Mouse (Mus musculus): ENCODE measurements at regions not wholly inside any gene's neighbourhood (a gene's known extent, or its start where the extent isn't known, plus 50 kb on each side); places are given as distances from the start of the nearest gene placed in this dataset.

- Histone ChIP-seq H3K9me3 (ENCODE audit: control insufficient read depth, low read length) (no peaks in the 10 kb centered on the region), H3K27ac (no peak overlapping the region), H3K4me2 (ENCODE audit: low read depth) (no peak overlapping the region), H3K4me3 (ENCODE audit: insufficient read depth in 1 of 2, low read depth in 2 of 2, low read length in 2 of 2) (no peak overlapping the region), H3K27me3 (ENCODE audit: control insufficient read depth, insufficient read depth, low read length) (no peaks in the 10 kb centered on the region), H3K9ac (replicated peaks) (no peak overlapping the region), H3K4me1 (replicated peaks; ENCODE audit: control insufficient read depth in 2 of 2, insufficient read depth in 2 of 2, low read length in 1 of 2) (no peaks in the 10 kb centered on the region), H3K36me3 (replicated peaks; ENCODE audit: control insufficient read depth, insufficient read depth, low read depth) (no peaks in the 10 kb centered on the region)
- ATAC-seq (ENCODE audit: insufficient read depth): no peak
- WGBS (ENCODE audit: insufficient replicate concordance): 41% methylated on average over 3 of the region's 3 CpGs
- no peak for DNase-seq (ENCODE audit: low read depth in 3 of 3, low spot score in 3 of 3)
- TF ChIP-seq EP300 (IDR thresholded peaks at IDR 0.05; ENCODE audit: low read depth) (no peak), CTCF (IDR thresholded peaks at IDR 0.05; ENCODE audit: low read depth) (no peak)
Measured at GRCm38 (mm10) chr13:57353976-57354375, 458.2 kb upstream of the Trpc7 start.

- TF ChIP-seq CTCF (IDR thresholded peaks at IDR 0.05; ENCODE audit: low read depth) (no peak), EP300 (IDR thresholded peaks at IDR 0.05; ENCODE audit: low read depth) (no peak)
- ATAC-seq (ENCODE audit: insufficient read depth): no peak
- no peaks in the 10 kb centered on the region for H3K4me1 ChIP-seq (replicated peaks; ENCODE audit: control insufficient read depth in 2 of 2, insufficient read depth in 2 of 2, low read length in 1 of 2)
- no peak overlapping the region for H3K4me2 ChIP-seq (ENCODE audit: low read depth)
- no peaks in the 10 kb centered on the region for H3K9me3 ChIP-seq (ENCODE audit: control insufficient read depth, low read length)
- no peak overlapping the region for H3K9ac ChIP-seq (replicated peaks)
- no peak for DNase-seq (ENCODE audit: low read depth in 3 of 3, low spot score in 3 of 3)
- no peak overlapping the region for H3K27ac ChIP-seq
- WGBS (ENCODE audit: insufficient replicate concordance): 63% methylated on average over 2 of the region's 2 CpGs
- no peak overlapping the region for H3K4me3 ChIP-seq (ENCODE audit: insufficient read depth in 1 of 2, low read depth in 2 of 2, low read length in 2 of 2)
- H3K27me3 ChIP-seq (ENCODE audit: control insufficient read depth, insufficient read depth, low read length): no peaks in the 10 kb centered on the region
- H3K36me3 ChIP-seq (replicated peaks; ENCODE audit: control insufficient read depth, insufficient read depth, low read depth): no peaks in the 10 kb centered on the region
Measured at GRCm38 (mm10) chr13:57350828-57351227, 455.0 kb upstream of the Trpc7 start.

DNA sequence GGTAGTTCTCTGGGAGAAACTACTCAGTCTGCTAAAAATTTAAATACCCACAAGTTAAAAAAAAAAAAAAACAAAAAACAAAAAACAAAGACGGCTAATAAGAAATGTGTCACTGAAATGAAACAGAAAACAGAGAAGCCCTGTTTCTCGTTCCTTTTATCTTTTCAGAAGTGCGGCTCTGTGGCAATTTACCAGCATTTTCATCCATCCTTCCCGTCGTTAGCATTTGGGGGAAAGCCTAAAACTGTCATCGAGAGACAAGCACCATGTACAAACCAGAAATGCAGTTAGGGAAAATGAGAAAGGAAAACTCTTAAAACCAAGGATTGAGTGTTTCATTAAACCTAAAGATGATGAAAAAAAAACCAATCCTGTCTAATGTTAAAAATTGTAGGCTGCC lies 442.9 kb upstream of the Trpc7 start:
- WGBS (ENCODE audit: insufficient replicate concordance): 62% methylated on average over 6 of the region's 6 CpGs
- Histone ChIP-seq H3K9ac (replicated peaks) (no peak overlapping the region), H3K36me3 (replicated peaks; ENCODE audit: control insufficient read depth, insufficient read depth, low read depth) (no peaks in the 10 kb centered on the region)

GRCm38 (mm10) chr13:57336596-57336995 lies 440.8 kb upstream of the Trpc7 start:
- Histone ChIP-seq H3K27me3 (ENCODE audit: control insufficient read depth, insufficient read depth, low read length) (no peaks in the 10 kb centered on the region), H3K36me3 (replicated peaks; ENCODE audit: control insufficient read depth, insufficient read depth, low read depth) (no peaks in the 10 kb centered on the region), H3K4me2 (ENCODE audit: low read depth) (no peak overlapping the region), H3K4me1 (replicated peaks; ENCODE audit: control insufficient read depth in 2 of 2, insufficient read depth in 2 of 2, low read length in 1 of 2) (no peaks in the 10 kb centered on the region), H3K4me3 (ENCODE audit: insufficient read depth in 1 of 2, low read depth in 2 of 2, low read length in 2 of 2) (no peak overlapping the region), H3K9ac (replicated peaks) (no peak overlapping the region), H3K9me3 (ENCODE audit: control insufficient read depth, low read length) (no peaks in the 10 kb centered on the region), H3K27ac (no peak overlapping the region)
- ATAC-seq (ENCODE audit: insufficient read depth) (no peak), DNase-seq (ENCODE audit: low read depth in 3 of 3, low spot score in 3 of 3) (no peak)
- TF ChIP-seq EP300 (IDR thresholded peaks at IDR 0.05; ENCODE audit: low read depth) (no peak), CTCF (IDR thresholded peaks at IDR 0.05; ENCODE audit: low read depth) (no peak)
- WGBS (ENCODE audit: insufficient replicate concordance): 67% methylated on average over 8 of the region's 8 CpGs

More for the DNA sequence above, 442.9 kb upstream of the Trpc7 start:
- ATAC-seq (ENCODE audit: insufficient read depth): no peak
- H3K27me3 ChIP-seq (ENCODE audit: control insufficient read depth, insufficient read depth, low read length): no peaks in the 10 kb centered on the region
- no peak overlapping the region for H3K4me3 ChIP-seq (ENCODE audit: insufficient read depth in 1 of 2, low read depth in 2 of 2, low read length in 2 of 2)
- H3K27ac ChIP-seq: no peak overlapping the region
- no peaks in the 10 kb centered on the region for H3K9me3 ChIP-seq (ENCODE audit: control insufficient read depth, low read length)
- H3K4me1 ChIP-seq (replicated peaks; ENCODE audit: control insufficient read depth in 2 of 2, insufficient read depth in 2 of 2, low read length in 1 of 2): no peaks in the 10 kb centered on the region
- TF ChIP-seq CTCF (IDR thresholded peaks at IDR 0.05; ENCODE audit: low read depth) (no peak), EP300 (IDR thresholded peaks at IDR 0.05; ENCODE audit: low read depth) (no peak)
- no peak for DNase-seq (ENCODE audit: low read depth in 3 of 3, low spot score in 3 of 3)
- H3K4me2 ChIP-seq (ENCODE audit: low read depth): no peak overlapping the region

DNA sequence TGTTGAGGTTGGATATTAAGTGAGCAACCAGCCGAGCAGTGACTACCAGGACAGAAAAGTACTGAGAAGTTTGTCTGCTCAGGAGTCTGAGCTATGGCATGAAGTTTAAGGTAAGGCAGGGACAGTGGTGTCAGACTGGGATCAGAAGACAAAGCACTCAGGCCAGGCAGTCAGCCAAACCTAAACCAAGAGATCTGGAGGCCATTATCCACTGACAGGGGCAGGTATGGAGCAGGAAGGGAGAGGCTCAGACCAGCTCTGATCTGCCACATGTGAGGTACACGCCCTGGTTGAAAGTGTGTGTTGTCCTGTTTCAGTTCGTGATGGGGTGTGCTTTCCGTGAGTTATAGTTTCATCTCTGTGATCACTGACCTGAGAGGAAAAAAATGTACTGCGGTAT lies 437.2 kb upstream of the Trpc7 start:
- TF ChIP-seq EP300 (IDR thresholded peaks at IDR 0.05; ENCODE audit: low read depth) (no peak), CTCF (IDR thresholded peaks at IDR 0.05; ENCODE audit: low read depth) (no peak)
- no peaks in the 10 kb centered on the region for H3K4me1 ChIP-seq (replicated peaks; ENCODE audit: control insufficient read depth in 2 of 2, insufficient read depth in 2 of 2, low read length in 1 of 2)
- no peak overlapping the region for H3K27ac ChIP-seq
- no peaks in the 10 kb centered on the region for H3K36me3 ChIP-seq (replicated peaks; ENCODE audit: control insufficient read depth, insufficient read depth, low read depth)
- no peak overlapping the region for H3K4me2 ChIP-seq (ENCODE audit: low read depth)
- H3K27me3 ChIP-seq (ENCODE audit: control insufficient read depth, insufficient read depth, low read length): no peaks in the 10 kb centered on the region
- WGBS (ENCODE audit: insufficient replicate concordance): 66% methylated on average over 5 of the region's 5 CpGs
- H3K9me3 ChIP-seq (ENCODE audit: control insufficient read depth, low read length): no peaks in the 10 kb centered on the region
- no peak overlapping the region for H3K9ac ChIP-seq (replicated peaks)
- ATAC-seq (ENCODE audit: insufficient read depth): no peak
- H3K4me3 ChIP-seq (ENCODE audit: insufficient read depth in 1 of 2, low read depth in 2 of 2, low read length in 2 of 2): no peak overlapping the region
- DNase-seq (ENCODE audit: low read depth in 3 of 3, low spot score in 3 of 3): no peak
